Mouse (Mus musculus) CD4-positive naive resting alpha-beta T cell, adult 76 days (primary cell): ENCODE data around the gene Polr3gl. TPM values are rescaled to one million over a fixed set of nuclear protein-coding genes. Genes with fewer than 3 reads are reported as not detected.

ENCODE experiments used
- total RNA-seq: library from RNA; stranded (reverse); gene quantifications from one replicate; pipeline ENCODE4 v1.2.4, GENCODE M21; 2023

Gene Polr3gl
- total RNA-seq, result 33.5 TPM

GRCm38 (mm10) chr3:96593790-96594560 lies at the start of gene Polr3gl:
Polr3gl (minus strand) TSS chr3:96594181.

DNA sequence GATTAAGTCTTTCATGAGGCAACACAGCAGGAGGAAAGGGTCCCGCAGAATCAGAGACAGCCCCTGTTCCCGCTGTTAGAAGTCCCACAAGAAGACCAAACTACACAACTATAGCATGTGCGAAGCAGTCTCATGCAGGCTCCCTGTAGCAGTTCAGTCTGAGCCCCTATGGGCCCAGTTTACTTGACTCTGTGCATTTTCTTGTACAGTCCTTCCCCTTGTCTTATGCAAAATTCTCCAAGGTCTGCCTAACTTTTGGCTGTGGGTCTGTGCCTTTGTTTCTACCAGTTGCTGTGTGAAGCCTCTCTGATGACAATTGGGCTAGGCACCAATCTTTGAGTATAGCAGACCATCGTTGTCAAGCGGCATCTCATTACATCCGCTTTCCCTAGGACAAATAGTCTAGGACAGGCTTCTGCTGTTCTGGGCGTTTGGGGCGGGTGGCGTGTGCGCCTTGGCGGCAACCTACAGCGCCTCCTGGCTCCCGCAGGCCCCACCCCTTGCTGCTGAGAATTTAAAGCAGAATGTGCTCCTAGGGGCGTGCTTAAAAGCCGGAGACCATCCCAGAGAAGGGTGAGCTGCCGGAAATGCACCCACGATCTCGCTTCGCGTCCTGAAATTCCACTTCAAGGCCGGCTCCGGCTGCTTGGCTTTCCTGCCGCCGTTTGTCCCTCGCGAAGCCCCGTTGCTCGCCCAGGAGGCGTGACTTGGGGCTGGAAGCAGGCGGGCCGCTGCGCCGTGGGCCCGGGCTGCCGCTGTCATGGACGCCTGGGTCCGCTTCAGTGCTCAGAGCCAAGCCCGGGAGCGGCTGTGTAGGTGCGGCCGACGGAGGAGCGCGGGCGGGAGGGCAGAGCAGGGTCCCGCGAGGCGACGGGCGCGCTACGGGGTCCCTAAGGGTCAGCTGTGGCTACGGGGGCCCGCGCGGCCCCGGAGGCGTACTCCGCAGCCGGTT lies 41.2 kb upstream of the Polr3gl start, which contains the start of the genes Pex11b and Gm42957:
Gene Pex11b, plus strand, starts transcription at position 449 of the 952 bp plus-strand sequence.
Gene Gm42957, plus strand, starts transcription at position 547 of the 952 bp plus-strand sequence.

DNA sequence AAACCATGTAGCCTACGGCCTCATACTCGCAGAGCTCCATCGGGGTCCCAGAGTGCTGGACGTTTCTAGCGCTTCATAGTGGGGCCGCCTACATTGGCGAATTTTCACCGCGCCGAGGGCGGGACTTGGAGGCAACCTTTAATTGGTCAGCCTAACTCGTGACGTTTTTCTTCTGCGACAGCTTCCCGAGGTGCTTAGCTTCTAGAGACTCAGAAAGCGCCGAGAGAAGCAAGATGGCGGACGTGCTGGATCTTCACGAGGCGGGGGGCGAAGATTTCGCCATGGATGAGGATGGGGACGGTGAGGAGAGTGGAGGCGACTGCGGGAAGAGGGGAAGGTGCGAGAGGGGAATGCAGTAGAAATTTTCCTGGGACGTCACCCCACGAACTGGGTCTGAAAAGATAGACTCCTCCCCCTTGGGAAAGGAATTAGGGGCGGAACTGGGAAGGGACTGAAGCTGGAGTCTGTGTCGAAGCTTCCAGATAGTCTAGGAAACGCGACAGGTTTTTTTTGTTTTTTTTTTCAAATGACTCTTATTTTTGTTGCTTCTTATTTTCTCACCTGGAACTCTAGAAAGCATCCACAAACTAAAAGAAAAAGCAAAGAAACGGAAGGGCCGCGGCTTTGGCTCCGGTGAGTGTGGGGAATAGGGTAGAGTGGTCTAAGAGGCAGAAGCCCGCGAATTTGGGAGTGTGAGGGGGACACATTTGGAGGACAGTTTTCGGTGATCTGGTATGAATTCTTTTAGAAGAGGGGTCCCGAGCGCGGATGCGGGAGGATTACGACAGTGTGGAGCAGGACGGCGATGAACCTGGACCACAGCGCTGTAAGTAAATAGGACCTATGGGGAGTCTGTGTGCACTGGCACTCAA lies 36.0 kb upstream of the Polr3gl start, which contains the start of gene Rbm8a:
Gene Rbm8a, plus strand, starts transcription at position 205 of the 872 bp plus-strand sequence.

GRCm38 (mm10) chr3:96600639-96601250 lies 6.8 kb upstream of the Polr3gl start, which contains the start of gene Lix1l:
Lix1l (plus strand) TSS chr3:96601149.

DNA sequence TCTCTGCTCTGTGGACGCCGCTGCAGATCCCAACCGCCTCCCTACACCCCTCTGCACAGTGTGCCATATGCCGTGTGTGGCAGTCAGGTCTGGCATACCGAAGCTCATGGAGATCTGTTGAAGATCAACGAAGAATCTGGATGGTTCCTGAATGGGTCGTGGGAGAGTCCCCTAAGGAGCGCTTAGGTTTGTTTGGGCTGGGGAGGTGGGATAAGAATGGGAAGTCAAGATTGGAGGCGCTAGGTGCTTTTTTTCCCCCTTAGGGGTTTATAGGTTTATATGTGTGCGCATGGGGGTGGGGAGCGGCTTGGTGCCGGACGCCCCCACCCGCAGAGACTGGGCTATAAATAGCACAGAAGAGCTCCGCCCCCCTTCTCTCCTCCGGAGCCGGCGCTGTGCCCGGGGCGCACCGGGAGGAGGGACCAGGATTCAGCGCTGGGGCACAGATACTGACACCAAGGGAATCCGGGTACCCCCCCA lies 2.3 kb upstream of the Polr3gl start, which contains the start of gene Ankrd34a:
Gene Ankrd34a, plus strand, starts transcription at position 409 of the 480 bp plus-strand sequence.

DNA sequence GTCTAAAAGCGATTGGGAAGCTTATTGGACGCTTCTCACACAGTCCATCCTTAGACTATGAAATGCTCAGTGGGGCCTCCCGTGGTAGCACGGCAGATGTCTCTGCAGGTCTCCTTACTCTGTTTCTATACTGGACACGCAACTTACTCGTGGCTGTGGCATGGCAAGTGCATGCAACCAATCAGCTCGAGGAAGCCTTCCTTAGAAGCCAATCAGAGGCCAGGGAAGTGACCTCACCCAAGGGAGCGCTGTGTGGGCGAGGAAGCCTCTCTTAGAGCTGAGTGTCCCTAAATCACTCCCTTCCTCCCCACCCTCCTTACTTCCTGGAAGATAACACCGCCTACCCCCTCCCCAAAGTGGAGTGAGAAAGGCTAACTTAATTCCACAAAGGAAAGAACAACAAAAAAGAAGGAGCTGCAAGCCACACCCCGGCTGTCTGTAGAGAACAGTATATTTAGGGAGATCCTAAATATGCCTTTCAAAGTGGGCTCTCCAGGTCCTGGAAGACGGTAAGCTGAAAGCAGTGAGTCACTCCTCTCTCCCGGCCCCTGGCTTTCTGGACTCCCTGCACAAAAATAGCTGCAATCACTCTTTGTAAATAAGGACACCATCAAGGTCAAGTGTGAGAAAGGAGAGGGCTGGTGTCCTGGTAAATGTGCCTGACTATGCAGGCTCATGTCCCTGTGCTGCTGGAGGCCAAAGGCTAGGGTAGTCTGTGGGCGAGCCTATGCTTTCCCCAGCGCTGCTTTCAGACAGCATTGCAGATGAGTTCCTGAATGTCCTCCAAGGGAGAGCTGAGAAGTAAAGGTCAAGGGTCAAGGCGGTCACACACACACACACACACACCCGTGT lies 17.1 kb downstream of the Polr3gl start, which contains the start of gene Gm16253:
Gene Gm16253, plus strand, starts transcription at position 295 of the 852 bp plus-strand sequence.

GRCm38 (mm10) chr3:96557694-96558093 lies 36.3 kb downstream of the Polr3gl start, which contains the start of gene Txnip:
Txnip (plus strand) TSS chr3:96557957.

Other genes with a start within 250 kb of the Polr3gl start
- not detected for gene BC107364, start 141.9 kb downstream of the Polr3gl start, total RNA-seq
- gene Hfe2, start 69.0 kb downstream of the Polr3gl start, total RNA-seq, result not detected
- 652 TPM for gene Txnip, start 36.2 kb downstream of the Polr3gl start, total RNA-seq
- not detected for gene Gm16253, start 17.2 kb downstream of the Polr3gl start, total RNA-seq
- gene Ankrd34a, start 2.5 kb upstream of the Polr3gl start, total RNA-seq, result not detected
- 0.44 TPM for gene Lix1l, start 7.0 kb upstream of the Polr3gl start, total RNA-seq
- 83.5 TPM for gene Rbm8a, start 35.8 kb upstream of the Polr3gl start, total RNA-seq
- 29.4 TPM for gene Pex11b, start 41.2 kb upstream of the Polr3gl start, total RNA-seq
- gene Gm42957, start 41.3 kb upstream of the Polr3gl start, total RNA-seq, result 0.21 TPM
- 3.3 TPM for gene Itga10, start 51.4 kb upstream of the Polr3gl start, total RNA-seq
- gene Ankrd35, start 76.0 kb upstream of the Polr3gl start, total RNA-seq, result not detected
- gene Pias3, start 102.2 kb upstream of the Polr3gl start, total RNA-seq, result 14.2 TPM
- 0.97 TPM for gene Nudt17, start 114.4 kb upstream of the Polr3gl start, total RNA-seq
- 58.2 TPM for gene Polr3c, start 133.4 kb upstream of the Polr3gl start, total RNA-seq
- 48.9 TPM for gene Rnf115, start 133.5 kb upstream of the Polr3gl start, total RNA-seq
- not detected for gene Pdzk1, start 235.1 kb upstream of the Polr3gl start, total RNA-seq
- 2.1 TPM for gene Cd160, start 235.2 kb upstream of the Polr3gl start, total RNA-seq